Mouse (Mus musculus) liver, adult 2 months (tissue): ENCODE measurements around the gene Gsg1l.

Source experiments
- CTCF ChIP-seq: fragments of 200-500 bp; IDR thresholded peaks from 2 replicates; pipeline ENCODE4 v1.5.1; 2011; ENCODE audit warnings: low read depth, low read length, control low read depth
- POLR2A ChIP-seq: fragments of 200-500 bp; IDR thresholded peaks from 2 replicates; pipeline ENCODE4 v1.6.1; 2011; ENCODE audit warnings: low read length, control low read depth; ENCODE audit not compliant: insufficient read depth; ENCODE audit errors: extremely low read depth

DNA sequence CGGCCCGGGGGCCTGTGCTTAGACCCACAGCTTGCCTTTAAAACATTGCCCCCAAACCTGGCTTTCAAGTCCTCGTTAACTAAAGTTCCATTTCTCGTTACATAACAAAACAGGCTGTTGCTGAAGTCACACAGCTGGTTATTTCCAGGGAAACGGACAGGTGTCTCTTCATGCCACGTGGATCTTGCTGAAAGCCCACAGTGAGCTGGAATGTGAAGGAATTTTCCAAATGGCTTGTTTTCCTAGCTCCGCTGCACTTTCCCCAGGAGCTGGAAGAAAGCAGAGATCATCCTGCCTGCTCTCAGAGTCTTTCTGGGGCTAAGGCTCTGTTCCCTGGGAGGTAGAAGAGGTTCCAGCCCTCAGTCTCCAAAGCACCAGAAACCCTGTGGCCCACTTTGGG lies 130.3 kb downstream of the Gsg1l start:
- TF ChIP-seq CTCF (no peak), POLR2A (no peak)
